Mouse (Mus musculus) forebrain, embryonic 12.5 days (tissue): ENCODE data around the gene Fam241a. TPM values are rescaled to one million over a fixed set of nuclear protein-coding genes. Genes with fewer than 3 reads are reported as not detected.

Experiments
- ATAC-seq: fragments of 200-750 bp; cut with Nextera tagmentation; 2 replicates; pipeline ENCODE4 v1.8.0; 2017; ENCODE audit warnings: moderate TSS enrichment; ENCODE audit not compliant: low FRiP score
- H3K27ac ChIP-seq: fragments of 300-500 bp; sonication (generic); 2 replicates; pipeline ENCODE4 v1.5.1; 2016; ENCODE audit warnings: mild to moderate bottlenecking
- H3K27me3 ChIP-seq: fragments of 300-500 bp; sonication (generic); 2 replicates; pipeline ENCODE4 v1.6.1; 2016; ENCODE audit warnings: mild to moderate bottlenecking
- H3K36me3 ChIP-seq: fragments of 300-500 bp; sonication (generic); replicated peaks from 2 replicates; pipeline ENCODE4 v1.6.1; 2016; ENCODE audit warnings: mild to moderate bottlenecking
- H3K4me1 ChIP-seq: fragments of 300-500 bp; sonication (generic); 2 replicates; pipeline ENCODE4 v1.6.1; 2016
- H3K4me2 ChIP-seq: fragments of 300-500 bp; sonication (generic); 2 replicates; pipeline ENCODE4 v1.6.1; 2016; ENCODE audit warnings: mild to moderate bottlenecking, moderate library complexity
- H3K4me3 ChIP-seq: fragments of 300-500 bp; sonication (generic); replicated peaks from 2 replicates; pipeline ENCODE4 v1.5.1; 2016; ENCODE audit warnings: mild to moderate bottlenecking
- H3K9ac ChIP-seq: fragments of 300-500 bp; sonication (generic); 2 replicates; pipeline ENCODE4 v1.6.1; 2016; ENCODE audit warnings: mild to moderate bottlenecking
- H3K9me3 ChIP-seq: fragments of 300-500 bp; sonication (generic); 2 replicates; pipeline ENCODE4 v1.6.1; 2016
- WGBS: fragments of 180-500 bp; shearing (Covaris S2); methylation state at CpG from one replicate; pipeline ENCODE4 v1.1.7; 2016; 5-methylcytosine and 5-hydroxymethylcytosine counted together
- polyA plus RNA-seq: library from polyadenylated mRNA; unstranded; fragments of >200 nt; fragmentation: Nextera tagmentation; extraction: Ambion mirVana; gene quantifications from 2 replicates; pipeline ENCODE4 v1.2.1, GENCODE M21; 2016

Fam241a gene
- polyA plus RNA-seq, 1 experiment from 2014 or later = 8.5 TPM

DNA sequence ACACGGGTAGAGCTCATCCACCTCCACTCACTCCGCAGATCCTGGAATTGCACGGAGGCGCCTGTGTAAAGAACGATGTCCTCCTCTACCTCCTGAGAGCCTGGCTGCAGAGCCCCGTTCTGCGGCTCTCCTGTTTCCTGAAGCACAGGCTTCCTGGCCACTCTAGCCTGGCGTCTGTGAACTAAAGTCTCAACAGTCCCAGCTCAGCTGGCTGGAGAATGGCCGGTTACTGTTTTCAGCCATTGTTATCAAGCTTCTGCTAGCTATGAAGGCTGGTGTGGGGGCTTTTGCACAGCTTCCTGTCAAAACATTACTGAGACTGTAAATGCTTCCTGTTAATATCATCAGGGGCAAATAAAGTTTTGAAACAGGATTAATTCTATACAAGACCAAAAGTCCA, 24.5 kb downstream of the Fam241a start:
- no peak overlapping the region for H3K9ac ChIP-seq
- ATAC-seq = no peak
- peaks cover 16% of the 10 kb centered on the region for H3K4me1 ChIP-seq
- no peak overlapping the region for H3K4me3 ChIP-seq
- H3K36me3 ChIP-seq = no peaks in the 10 kb centered on the region
- H3K9me3 ChIP-seq = no peaks in the 10 kb centered on the region
- no peak overlapping the region for H3K4me2 ChIP-seq
- no peaks in the 10 kb centered on the region for H3K27me3 ChIP-seq
- no peak overlapping the region for H3K27ac ChIP-seq
- 79% methylated on average over 9 of the region's 9 CpGs for WGBS

DNA sequence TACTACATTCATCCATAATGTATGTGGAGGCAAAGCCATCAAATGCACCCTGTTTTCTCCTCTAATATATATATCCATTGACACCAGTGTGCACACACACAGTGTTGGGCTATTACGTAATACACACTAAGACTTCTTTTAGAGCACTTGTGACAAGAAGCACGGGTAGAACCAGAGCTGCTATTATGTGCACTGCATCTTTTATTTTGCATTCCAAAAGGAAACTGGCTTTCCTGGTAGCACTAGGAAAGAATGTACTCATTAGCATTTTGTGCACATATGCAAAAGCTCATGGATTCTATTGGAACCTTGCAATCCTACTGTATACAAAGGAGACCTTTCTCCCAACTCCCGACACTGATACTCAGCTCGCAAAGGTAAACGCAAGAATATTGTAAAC, 27.2 kb downstream of the Fam241a start:
- Histone ChIP-seq H3K4me3 (no peak overlapping the region), H3K9ac (no peak overlapping the region), H3K36me3 (no peaks in the 10 kb centered on the region), H3K9me3 (no peaks in the 10 kb centered on the region), H3K4me2 (0 out of 2 replicates have a peak overlapping the region, but pooled peaks have one; percentile 10), H3K4me1 (peaks cover 20% of the 10 kb centered on the region), H3K27me3 (no peaks in the 10 kb centered on the region), H3K27ac (peak overlapping the region; percentile 63; the same call in 1 of the 2 replicates)
- WGBS = 32% methylated on average over 5 of the region's 5 CpGs
- peak; percentile 91 for ATAC-seq

DNA sequence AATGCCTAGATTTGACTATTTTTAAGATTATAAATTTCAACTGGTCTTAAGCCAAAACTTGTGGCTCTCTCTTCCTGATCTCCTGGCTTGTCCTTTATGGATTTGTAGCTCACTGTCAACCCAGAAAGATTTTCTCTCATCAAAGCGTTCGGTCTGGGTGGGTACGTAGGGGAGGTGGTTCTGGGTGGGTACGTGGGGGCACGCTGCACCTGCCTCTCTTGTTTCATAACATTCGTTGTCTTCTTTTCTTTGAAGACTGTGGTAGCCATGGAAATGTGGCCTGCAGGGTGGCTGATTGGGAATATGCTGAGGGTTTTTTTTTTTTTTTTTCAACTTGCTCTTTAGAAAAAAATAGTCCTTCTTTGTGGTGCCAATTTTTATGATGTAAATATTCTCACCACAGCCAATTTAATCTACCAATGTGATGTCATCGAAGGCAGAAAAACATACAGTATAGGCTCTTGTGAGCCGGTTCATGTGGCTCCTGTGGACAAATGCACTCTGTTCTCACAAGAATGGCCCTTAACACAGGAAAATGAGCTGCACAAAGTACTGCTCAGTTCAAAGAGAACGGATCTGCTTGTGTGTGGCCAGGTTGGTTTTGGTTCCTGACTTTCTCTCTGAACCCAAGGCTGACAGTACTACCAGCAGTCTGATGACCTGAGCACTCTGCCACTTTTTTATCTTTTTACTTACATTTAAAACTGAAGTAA, 27.9 kb downstream of the Fam241a start:
- no peak overlapping the region for H3K4me3 ChIP-seq
- 55% methylated on average over 9 of the region's 9 CpGs for WGBS
- peak overlapping the region; percentile 54 for H3K27ac ChIP-seq
- no peak overlapping the region for H3K9ac ChIP-seq
- peaks cover 20% of the 10 kb centered on the region for H3K4me1 ChIP-seq
- ATAC-seq = peak; percentile 77
- H3K4me2 ChIP-seq = no peak overlapping the region
- H3K9me3 ChIP-seq = no peaks in the 10 kb centered on the region
- H3K27me3 ChIP-seq = no peaks in the 10 kb centered on the region
- H3K36me3 ChIP-seq = no peaks in the 10 kb centered on the region

DNA sequence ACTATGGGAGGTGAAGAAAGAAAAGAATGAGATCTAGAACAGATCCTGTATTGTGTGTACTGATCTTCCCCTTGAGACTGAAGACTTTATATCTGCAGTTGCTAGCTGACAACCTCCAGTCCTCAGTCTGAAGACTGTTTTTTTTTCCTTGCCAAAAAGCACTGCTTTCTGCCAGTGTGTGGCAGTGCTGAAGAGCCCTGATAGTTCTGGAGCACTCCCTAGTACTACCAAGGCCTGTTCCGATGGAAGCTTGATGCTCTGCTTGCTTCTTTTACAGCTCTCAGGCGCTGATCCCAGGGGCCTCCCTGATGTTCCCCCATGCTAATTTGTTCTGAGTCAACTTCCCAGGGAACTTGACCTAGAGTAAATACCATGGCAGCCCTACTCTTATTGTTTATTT, 31.9 kb downstream of the Fam241a start:
- H3K9me3 ChIP-seq = no peaks in the 10 kb centered on the region
- 50% methylated on average over 2 of the region's 2 CpGs for WGBS

DNA sequence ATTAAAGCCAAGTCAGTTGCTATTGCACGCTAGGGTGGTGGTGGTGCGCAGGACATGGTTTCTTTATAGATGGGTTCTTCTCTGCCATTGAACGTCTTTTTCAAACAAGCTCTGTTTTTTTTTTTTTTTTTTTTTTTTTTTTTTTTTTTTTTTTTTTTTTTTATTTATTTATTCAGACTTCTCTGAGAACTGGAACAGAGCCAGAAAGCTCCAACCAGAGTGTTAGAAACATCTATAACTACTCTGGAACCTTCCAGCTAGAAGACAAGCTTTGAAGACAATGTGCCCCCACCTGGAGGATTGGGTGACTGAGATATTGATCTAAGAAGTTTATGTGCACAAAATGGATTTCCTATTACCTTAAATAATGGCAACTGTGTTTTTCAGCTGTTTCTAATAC, 32.6 kb downstream of the Fam241a start:
- no peak overlapping the region for H3K4me2 ChIP-seq
- peaks cover 14% of the 10 kb centered on the region for H3K4me1 ChIP-seq
- 79% methylated on average over 3 of the region's 3 CpGs for WGBS
- H3K4me3 ChIP-seq = no peak overlapping the region
- no peaks in the 10 kb centered on the region for H3K36me3 ChIP-seq
- no peak overlapping the region for H3K27ac ChIP-seq
- H3K9me3 ChIP-seq = no peaks in the 10 kb centered on the region
- ATAC-seq = no peak
- H3K27me3 ChIP-seq = no peaks in the 10 kb centered on the region
- no peak overlapping the region for H3K9ac ChIP-seq

More for the DNA sequence above, 31.9 kb downstream of the Fam241a start:
- no peak overlapping the region for H3K4me2 ChIP-seq
- H3K4me1 ChIP-seq = peaks cover 20% of the 10 kb centered on the region
- ATAC-seq = no peak
- no peak overlapping the region for H3K9ac ChIP-seq
- H3K36me3 ChIP-seq = no peaks in the 10 kb centered on the region
- H3K27me3 ChIP-seq = no peaks in the 10 kb centered on the region
- no peak overlapping the region for H3K27ac ChIP-seq
- H3K4me3 ChIP-seq = no peak overlapping the region

DNA sequence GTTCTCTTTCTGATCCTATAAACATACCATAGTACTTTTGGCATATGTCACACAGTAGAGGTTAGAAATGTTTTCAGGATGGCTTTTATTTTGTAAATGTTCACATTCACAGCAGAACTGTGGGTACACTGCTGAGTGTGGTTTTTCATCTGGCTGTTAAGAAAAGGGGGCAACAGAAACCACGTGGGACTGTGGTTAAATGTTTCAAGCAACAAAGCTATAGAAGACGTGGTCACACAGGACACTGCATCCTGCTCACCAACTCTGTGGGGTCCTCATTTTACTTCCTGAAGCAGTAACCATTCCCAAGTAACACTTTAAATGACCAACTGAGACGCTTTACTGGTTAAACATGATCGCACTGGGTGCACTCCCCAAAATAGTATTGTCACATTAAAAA, 33.6 kb downstream of the Fam241a start:
- no peak for ATAC-seq
- 78% methylated on average over 4 of the region's 4 CpGs for WGBS
- H3K9me3 ChIP-seq = no peaks in the 10 kb centered on the region
- no peak overlapping the region for H3K27ac ChIP-seq
- no peak overlapping the region for H3K4me2 ChIP-seq
- H3K9ac ChIP-seq = no peak overlapping the region
- no peaks in the 10 kb centered on the region for H3K36me3 ChIP-seq
- no peaks in the 10 kb centered on the region for H3K27me3 ChIP-seq
- peaks cover 10% of the 10 kb centered on the region; the same call in 1 of the 2 replicates for H3K4me1 ChIP-seq
- H3K4me3 ChIP-seq = no peak overlapping the region

DNA sequence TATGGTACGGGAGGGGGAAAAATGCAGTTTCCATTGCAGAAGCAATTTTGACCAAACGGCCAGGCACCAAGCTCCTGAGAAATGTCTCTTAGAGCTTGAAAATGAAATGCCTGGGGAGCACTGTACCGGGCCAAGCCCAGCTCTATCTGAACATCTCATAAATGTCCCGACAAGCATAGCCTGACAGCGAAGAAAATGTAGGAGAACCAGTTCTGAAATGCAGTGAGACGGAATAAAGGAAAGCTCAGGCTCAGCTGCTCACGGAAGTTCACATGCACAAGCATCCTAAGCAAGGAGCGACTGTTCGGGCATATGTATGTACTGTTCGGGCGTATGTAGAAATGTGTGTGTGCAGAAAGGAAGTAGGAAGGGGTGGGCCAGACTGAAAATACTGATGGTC, 34.8 kb downstream of the Fam241a start:
- Histone ChIP-seq H3K27ac (no peak overlapping the region), H3K36me3 (no peaks in the 10 kb centered on the region), H3K9ac (no peak overlapping the region), H3K27me3 (no peaks in the 10 kb centered on the region), H3K4me1 (peaks cover 4% of the 10 kb centered on the region; the same call in 1 of the 2 replicates), H3K4me3 (no peak overlapping the region), H3K9me3 (no peaks in the 10 kb centered on the region), H3K4me2 (no peak overlapping the region)
- ATAC-seq = no peak
- WGBS = 90% methylated on average over 11 of the region's 11 CpGs

DNA sequence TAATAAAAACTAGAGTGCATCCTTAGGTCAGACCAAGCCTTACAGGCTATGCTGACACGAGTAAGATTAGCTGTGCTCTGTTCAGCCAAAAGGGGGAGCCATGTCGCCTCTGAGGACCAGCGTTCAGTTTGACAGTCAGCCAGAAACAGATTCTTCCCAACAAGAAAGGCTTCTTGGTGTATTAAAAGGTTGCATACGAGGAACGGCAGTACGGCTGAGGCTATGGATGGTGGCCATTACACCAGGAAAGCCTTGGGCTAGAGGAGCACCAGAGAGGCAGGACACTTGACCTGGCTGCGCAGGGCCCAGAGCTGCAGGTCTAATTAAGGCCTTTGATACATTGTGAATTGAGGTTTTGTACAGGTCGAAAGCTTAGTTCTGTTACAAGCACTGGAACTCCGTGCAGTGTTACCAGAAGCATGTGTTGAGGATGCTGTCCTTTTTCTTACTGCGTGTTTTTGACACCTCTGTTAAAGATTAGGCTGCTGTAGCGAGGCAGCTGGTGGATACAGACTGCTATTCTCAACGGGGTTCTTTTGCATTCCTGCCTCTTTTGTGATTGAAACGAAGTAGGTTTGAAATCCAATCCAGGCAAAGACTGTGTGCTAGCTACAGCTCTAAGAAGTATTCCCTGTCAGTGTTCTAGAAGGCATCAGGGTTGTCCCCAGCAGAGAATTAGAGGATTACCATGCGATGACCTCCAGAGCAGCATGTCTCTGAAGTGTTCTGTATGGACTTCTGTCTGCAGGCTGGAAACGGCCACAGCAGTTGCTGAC, 42.5 kb downstream of the Fam241a start:
- Histone ChIP-seq H3K9me3 (no peaks in the 10 kb centered on the region), H3K4me3 (no peak overlapping the region), H3K27me3 (no peaks in the 10 kb centered on the region; the same call in 1 of the 2 replicates), H3K4me2 (peak overlapping the region; percentile 37), H3K4me1 (peaks cover 7% of the 10 kb centered on the region; the same call in 1 of the 2 replicates), H3K27ac (peak overlapping the region; percentile 61; the same call in 1 of the 2 replicates), H3K36me3 (no peaks in the 10 kb centered on the region), H3K9ac (no peak overlapping the region)
- peak; percentile 79 for ATAC-seq
- 15% methylated on average over 15 of the region's 15 CpGs for WGBS

DNA sequence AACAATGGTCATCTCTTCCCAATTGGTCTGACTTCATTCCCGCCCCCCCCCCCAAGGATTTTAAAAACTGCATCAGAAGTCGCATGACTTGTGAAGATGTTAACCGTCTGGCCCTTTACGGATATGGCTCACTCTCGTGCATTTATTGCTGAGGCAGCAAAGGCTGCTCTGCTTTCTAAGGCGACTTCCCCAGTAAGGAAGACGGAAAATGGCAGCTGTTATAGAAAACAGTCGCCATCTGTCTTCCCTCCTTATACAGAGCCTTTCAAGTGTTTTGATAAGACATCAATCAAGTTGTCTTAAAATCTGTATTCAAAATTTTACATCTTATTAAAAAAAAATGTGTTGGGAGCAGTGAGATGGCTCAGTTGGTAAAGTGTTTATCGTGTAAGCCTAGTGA, 43.4 kb downstream of the Fam241a start:
- H3K4me1 ChIP-seq = peaks cover 7% of the 10 kb centered on the region; the same call in 1 of the 2 replicates
- no peaks in the 10 kb centered on the region; the same call in 1 of the 2 replicates for H3K27me3 ChIP-seq
- H3K4me3 ChIP-seq = no peak overlapping the region
- 81% methylated on average over 9 of the region's 9 CpGs for WGBS
- H3K9ac ChIP-seq = no peak overlapping the region
- no peak overlapping the region for H3K4me2 ChIP-seq
- no peaks in the 10 kb centered on the region for H3K36me3 ChIP-seq
- no peaks in the 10 kb centered on the region for H3K9me3 ChIP-seq
- no peak for ATAC-seq
- H3K27ac ChIP-seq = no peak overlapping the region

DNA sequence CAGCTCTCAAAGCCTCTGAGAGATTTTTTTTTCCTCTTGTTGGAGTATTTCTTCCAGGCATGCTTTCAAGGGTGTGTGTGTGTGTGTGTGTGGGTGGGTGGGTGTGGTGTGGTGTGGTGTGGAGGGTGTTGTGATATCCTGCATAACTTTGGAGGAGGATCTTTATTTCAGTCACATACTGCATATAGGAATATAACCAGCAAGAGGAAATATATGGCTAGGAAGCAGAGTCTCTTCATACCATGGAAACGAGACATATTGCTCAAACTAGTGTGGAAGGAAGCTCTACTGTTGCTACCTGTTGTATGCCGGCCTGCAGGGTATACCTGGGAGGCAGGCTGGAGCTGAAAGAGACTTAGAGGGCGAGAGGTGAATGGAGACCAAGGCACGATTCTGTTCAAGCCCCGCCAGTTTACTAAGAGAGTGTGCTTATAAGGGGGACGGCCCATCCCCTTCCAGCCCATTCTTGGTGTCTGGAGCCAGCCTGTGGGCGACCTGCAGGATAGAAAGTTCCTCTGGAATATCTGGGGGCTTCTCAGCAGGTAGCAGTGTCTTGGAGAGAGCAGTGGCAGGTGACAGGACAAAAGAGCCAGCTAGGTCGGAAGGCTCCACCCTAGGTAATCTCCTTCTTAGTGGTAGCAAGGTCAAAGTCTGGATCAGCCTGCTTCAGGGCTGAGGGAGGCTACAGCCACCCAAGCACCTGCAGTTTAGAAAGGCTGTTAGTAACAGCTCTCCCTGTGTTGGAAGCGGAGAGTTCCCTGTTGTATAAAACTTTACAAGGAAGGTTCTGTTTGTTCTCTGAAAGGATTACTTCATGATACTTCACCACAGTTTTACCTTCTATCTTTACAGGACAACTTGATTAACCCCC, 45.1 kb downstream of the Fam241a start:
- no peaks in the 10 kb centered on the region for H3K36me3 ChIP-seq
- H3K9ac ChIP-seq = no peak overlapping the region
- no peaks in the 10 kb centered on the region for H3K9me3 ChIP-seq
- ATAC-seq = no peak
- H3K4me2 ChIP-seq = no peak overlapping the region
- WGBS = 51% methylated on average over 9 of the region's 9 CpGs
- no peak overlapping the region for H3K4me3 ChIP-seq
- H3K27me3 ChIP-seq = no peaks in the 10 kb centered on the region; the same call in 1 of the 2 replicates
- H3K4me1 ChIP-seq = peaks cover 7% of the 10 kb centered on the region; the same call in 1 of the 2 replicates
- H3K27ac ChIP-seq = no peak overlapping the region

DNA sequence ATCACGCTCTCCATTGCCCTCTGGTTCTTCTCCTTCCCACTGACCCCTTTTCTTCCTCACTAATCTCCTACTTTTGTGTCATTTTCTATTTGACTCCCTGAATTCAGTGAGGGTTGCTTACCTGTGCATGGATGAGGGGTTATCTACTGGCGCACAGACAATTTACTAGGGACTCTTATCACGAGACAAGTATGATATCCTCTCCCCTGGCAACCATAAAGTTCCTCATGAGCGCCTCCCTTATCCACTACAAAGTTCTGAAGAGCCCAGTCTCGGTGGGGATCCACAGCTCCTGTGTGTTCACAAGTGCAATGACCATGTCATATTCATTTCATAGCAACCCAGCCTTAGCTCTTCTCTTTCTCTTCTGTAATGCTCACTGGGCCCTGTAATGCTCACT, 46.2 kb downstream of the Fam241a start:
- 82% methylated on average over 5 of the region's 5 CpGs for WGBS
- no peak overlapping the region for H3K9ac ChIP-seq

More for the DNA sequence above, 46.2 kb downstream of the Fam241a start:
- no peak for ATAC-seq
- no peak overlapping the region for H3K4me3 ChIP-seq
- H3K4me1 ChIP-seq = peaks cover 7% of the 10 kb centered on the region; the same call in 1 of the 2 replicates
- no peaks in the 10 kb centered on the region for H3K36me3 ChIP-seq
- H3K4me2 ChIP-seq = no peak overlapping the region
- H3K27me3 ChIP-seq = no peaks in the 10 kb centered on the region; the same call in 1 of the 2 replicates
- no peak overlapping the region for H3K27ac ChIP-seq
- H3K9me3 ChIP-seq = no peaks in the 10 kb centered on the region
